Mouse (Mus musculus): ENCODE data around the gene Tulp1.

GRCm38 (mm10) chr17:28407418-28408250 lies 42.6 kb upstream of the Tulp1 start:
- peak; percentile 88 for TF ChIP-seq CTCF (IDR thresholded peaks at IDR 0.05; ENCODE audit: extremely low read depth, insufficient read length, insufficient replicate concordance, low read depth, low read length)
- TF ChIP-seq POLR2A (IDR thresholded peaks at IDR 0.05; ENCODE audit: low read depth, low read length), result no peak

Measured in small intestine, adult 2 months (tissue).